Mouse (Mus musculus): ENCODE data around the gene Col5a3.

GRCm38 (mm10) chr9:20721582-20721981 is 93.3 kb downstream of the Col5a3 start:
- TF ChIP-seq POLR2A (IDR thresholded peaks at IDR 0.05; ENCODE audit: insufficient read length, low read depth) (no peak), REST (IDR thresholded peaks at IDR 0.05; ENCODE audit: insufficient read depth, insufficient read length) (no peak), MYOD1 (IDR thresholded peaks at IDR 0.05; ENCODE audit: control insufficient read depth in 1 of 3, insufficient read length in 2 of 3, low read depth in 2 of 3) (no peak), TCF12 (IDR thresholded peaks at IDR 0.05; ENCODE audit: insufficient read depth, poor library complexity, severe bottlenecking) (no peak), E2F4 (IDR thresholded peaks at IDR 0.05; ENCODE audit: insufficient read depth) (no peak), USF1 (IDR thresholded peaks at IDR 0.05; ENCODE audit: low read depth) (no peak), MAX (IDR thresholded peaks at IDR 0.05; ENCODE audit: low read depth) (no peak), CEBPB (IDR thresholded peaks at IDR 0.05; ENCODE audit: insufficient read depth, poor library complexity, severe bottlenecking) (no peak), SRF (IDR thresholded peaks at IDR 0.05; ENCODE audit: control insufficient read depth, insufficient read length, low read depth) (no peak)

All from myocyte (in vitro differentiated cells).